Mouse (Mus musculus): Measurements from ENCODE around the gene Gm20517. TPM values are rescaled to one million over a fixed set of nuclear protein-coding genes. Genes with fewer than 3 reads are reported as not detected.
A peak's percentile ranks its signal among the peaks of the same experiment; 100 is the strongest.

The Gm20517 gene
- polyA plus RNA-seq, 2 experiments, result 0.86 TPM

DNA sequence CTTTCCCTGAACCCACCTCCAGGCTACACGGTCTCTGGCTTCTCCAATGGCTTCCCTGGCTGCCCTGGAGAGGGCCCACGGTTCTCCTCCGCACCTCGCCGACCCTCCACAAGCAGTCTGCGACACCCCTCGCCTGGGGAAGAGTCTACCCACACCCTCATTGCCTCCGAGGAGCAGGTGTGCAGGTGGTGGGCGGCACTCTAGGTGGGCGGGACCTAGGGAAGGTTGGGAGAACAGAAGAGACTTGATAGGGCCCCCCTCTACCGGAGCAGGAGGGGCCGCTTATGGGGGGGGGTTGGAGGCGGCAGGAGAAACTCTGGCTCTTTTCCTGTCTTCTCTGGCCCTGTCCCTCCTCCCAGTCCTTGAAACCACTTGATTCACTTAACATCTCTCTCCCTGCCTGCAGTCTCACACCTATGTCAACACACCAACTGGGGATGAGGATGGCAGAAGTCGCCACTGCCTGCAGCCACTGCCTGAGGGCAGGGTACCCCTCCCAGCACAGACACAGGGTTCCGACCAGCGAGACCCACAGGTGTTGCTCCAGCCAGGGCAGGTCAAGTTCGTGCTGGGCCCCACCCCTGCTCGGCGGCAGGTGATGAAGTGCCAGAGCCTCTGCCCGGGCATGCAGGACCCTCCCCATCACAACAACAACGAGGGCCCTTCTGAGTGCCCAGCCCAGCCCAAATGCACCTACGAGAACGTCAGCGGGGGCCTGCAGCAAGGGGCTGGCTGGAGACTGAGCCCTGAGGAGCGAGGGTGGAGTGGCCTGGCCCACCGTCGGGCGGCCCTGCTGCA lies 91.4 kb downstream of the Gm20517 start:
- Histone ChIP-seq H3K9me3 (ENCODE audit: control insufficient read depth, low read length) (no peaks in the 10 kb centered on the region), H3K4me3 (ENCODE audit: insufficient read depth in 1 of 2, low read depth in 2 of 2, low read length in 2 of 2) (no peak overlapping the region), H3K27me3 (ENCODE audit: control insufficient read depth, insufficient read depth, low read length) (peaks cover 15% of the 10 kb centered on the region), H3K9ac (replicated peaks) (no peak overlapping the region), H3K4me1 (replicated peaks; ENCODE audit: control insufficient read depth in 2 of 2, insufficient read depth in 2 of 2, low read length in 1 of 2) (peaks cover 0 to 1% of the 10 kb centered on the region in 2 experiments; a peak in 2 of 4 replicates), H3K27ac (no peak overlapping the region), H3K36me3 (replicated peaks; ENCODE audit: control insufficient read depth, insufficient read depth, low read depth) (no peaks in the 10 kb centered on the region), H3K4me2 (ENCODE audit: low read depth) (no peak overlapping the region)
- 35% methylated on average over 28 of the region's 28 CpGs for WGBS (ENCODE audit: insufficient replicate concordance)
- ATAC-seq (ENCODE audit: insufficient read depth), result no peak
- no peak for DNase-seq (ENCODE audit: low read depth in 3 of 3, low spot score in 3 of 3)
- no peak for TF ChIP-seq CTCF (IDR thresholded peaks at IDR 0.05; ENCODE audit: low read depth)
- no peak for TF ChIP-seq EP300 (IDR thresholded peaks at IDR 0.05; ENCODE audit: low read depth)

GRCm38 (mm10) chr17:47703556-47703955 lies 92.2 kb downstream of the Gm20517 start:
- DNase-seq (ENCODE audit: low read depth in 3 of 3, low spot score in 3 of 3), result no peak
- no peak overlapping the region for H3K4me3 ChIP-seq (ENCODE audit: insufficient read depth in 1 of 2, low read depth in 2 of 2, low read length in 2 of 2)
- H3K9me3 ChIP-seq (ENCODE audit: control insufficient read depth, low read length), result no peaks in the 10 kb centered on the region
- H3K4me2 ChIP-seq (ENCODE audit: low read depth), result no peak overlapping the region
- no peak for ATAC-seq (ENCODE audit: insufficient read depth)
- H3K36me3 ChIP-seq (replicated peaks; ENCODE audit: control insufficient read depth, insufficient read depth, low read depth), result no peaks in the 10 kb centered on the region
- H3K27me3 ChIP-seq (ENCODE audit: control insufficient read depth, insufficient read depth, low read length), result peaks cover 15% of the 10 kb centered on the region
- H3K27ac ChIP-seq, result no peak overlapping the region
- TF ChIP-seq EP300 (IDR thresholded peaks at IDR 0.05; ENCODE audit: low read depth), result no peak
- no peak for TF ChIP-seq CTCF (IDR thresholded peaks at IDR 0.05; ENCODE audit: low read depth)
- H3K9ac ChIP-seq (replicated peaks), result no peak overlapping the region
- no peaks in the 10 kb centered on the region; a peak in 1 of 4 replicates for H3K4me1 ChIP-seq (replicated peaks; ENCODE audit: control insufficient read depth in 2 of 2, insufficient read depth in 2 of 2, low read length in 1 of 2)
- 19% methylated on average over 20 of the region's 20 CpGs for WGBS (ENCODE audit: insufficient replicate concordance)

DNA sequence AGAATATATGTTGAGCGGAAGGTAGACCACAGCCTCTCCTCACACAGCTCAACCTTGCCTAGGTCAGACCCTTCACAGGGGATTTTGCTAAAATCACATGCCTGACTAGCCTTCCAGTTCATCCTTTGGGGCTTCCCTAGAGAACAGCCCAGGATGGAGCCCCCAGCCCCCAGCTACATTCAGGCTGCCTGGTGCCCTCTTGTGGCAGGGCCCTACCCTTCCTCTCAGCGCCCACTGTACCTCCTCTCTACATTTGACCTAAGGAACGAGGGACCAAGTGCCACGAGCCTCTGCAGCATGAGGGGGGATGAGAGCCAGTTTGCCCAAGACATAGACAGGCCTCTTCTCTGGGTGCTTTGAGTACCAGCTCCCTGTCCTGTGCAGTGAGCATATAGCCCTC lies 93.3 kb downstream of the Gm20517 start:
- Histone ChIP-seq H3K9ac (replicated peaks) (no peak overlapping the region), H3K4me2 (ENCODE audit: low read depth) (no peak overlapping the region), H3K27ac (no peak overlapping the region), H3K4me1 (replicated peaks; ENCODE audit: control insufficient read depth in 2 of 2, insufficient read depth in 2 of 2, low read length in 1 of 2) (no peaks in the 10 kb centered on the region; a peak in 1 of 4 replicates), H3K27me3 (ENCODE audit: control insufficient read depth, insufficient read depth, low read length) (peaks cover 15% of the 10 kb centered on the region), H3K36me3 (replicated peaks; ENCODE audit: control insufficient read depth, insufficient read depth, low read depth) (no peaks in the 10 kb centered on the region), H3K9me3 (ENCODE audit: control insufficient read depth, low read length) (no peaks in the 10 kb centered on the region), H3K4me3 (ENCODE audit: insufficient read depth in 1 of 2, low read depth in 2 of 2, low read length in 2 of 2) (no peak overlapping the region)
- ATAC-seq (ENCODE audit: insufficient read depth) (no peak), DNase-seq (ENCODE audit: low read depth in 3 of 3, low spot score in 3 of 3) (no peak)
- WGBS (ENCODE audit: insufficient replicate concordance), result 62% methylated on average over 4 of the region's 4 CpGs
- TF ChIP-seq CTCF (IDR thresholded peaks at IDR 0.05; ENCODE audit: low read depth), result peak; percentile 46
- no peak for TF ChIP-seq EP300 (IDR thresholded peaks at IDR 0.05; ENCODE audit: low read depth)

DNA sequence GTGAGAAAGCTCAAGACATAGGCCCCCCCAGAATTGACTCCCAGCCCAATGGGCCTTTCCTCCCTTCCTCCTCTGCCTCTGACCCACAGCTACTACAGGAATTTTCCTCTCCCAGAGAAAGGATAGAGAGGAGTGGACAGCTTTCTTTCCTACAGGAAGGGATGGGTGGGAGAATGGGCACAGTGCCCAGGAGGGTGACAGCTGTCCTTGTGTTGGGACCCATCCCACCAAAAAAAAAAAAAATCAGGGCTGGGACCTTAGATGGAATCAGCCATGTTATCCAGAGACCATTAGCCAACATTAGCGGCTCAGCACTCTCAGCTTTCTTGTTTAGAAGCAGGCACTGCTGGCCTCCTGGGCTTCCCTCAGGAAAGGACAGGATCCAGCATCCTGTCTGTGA lies 94.8 kb downstream of the Gm20517 start:
- Histone ChIP-seq H3K27ac (no peak overlapping the region), H3K9ac (replicated peaks) (no peak overlapping the region), H3K9me3 (ENCODE audit: control insufficient read depth, low read length) (no peaks in the 10 kb centered on the region), H3K36me3 (replicated peaks; ENCODE audit: control insufficient read depth, insufficient read depth, low read depth) (no peaks in the 10 kb centered on the region), H3K4me3 (ENCODE audit: insufficient read depth in 1 of 2, low read depth in 2 of 2, low read length in 2 of 2) (no peak overlapping the region), H3K27me3 (ENCODE audit: control insufficient read depth, insufficient read depth, low read length) (peaks cover 15% of the 10 kb centered on the region), H3K4me2 (ENCODE audit: low read depth) (no peak overlapping the region), H3K4me1 (replicated peaks; ENCODE audit: control insufficient read depth in 2 of 2, insufficient read depth in 2 of 2, low read length in 1 of 2) (0 out of 4 replicates have a peak, but pooled peaks cover 0 to 2% of the 10 kb centered on the region in 2 experiments)
- ATAC-seq (ENCODE audit: insufficient read depth) (no peak), DNase-seq (ENCODE audit: low read depth in 3 of 3, low spot score in 3 of 3) (no peak)
- no peak for TF ChIP-seq CTCF (IDR thresholded peaks at IDR 0.05; ENCODE audit: low read depth)
- no peak for TF ChIP-seq EP300 (IDR thresholded peaks at IDR 0.05; ENCODE audit: low read depth)
- WGBS (ENCODE audit: insufficient replicate concordance), result 41% methylated on average over 1 of the region's 1 CpGs

DNA sequence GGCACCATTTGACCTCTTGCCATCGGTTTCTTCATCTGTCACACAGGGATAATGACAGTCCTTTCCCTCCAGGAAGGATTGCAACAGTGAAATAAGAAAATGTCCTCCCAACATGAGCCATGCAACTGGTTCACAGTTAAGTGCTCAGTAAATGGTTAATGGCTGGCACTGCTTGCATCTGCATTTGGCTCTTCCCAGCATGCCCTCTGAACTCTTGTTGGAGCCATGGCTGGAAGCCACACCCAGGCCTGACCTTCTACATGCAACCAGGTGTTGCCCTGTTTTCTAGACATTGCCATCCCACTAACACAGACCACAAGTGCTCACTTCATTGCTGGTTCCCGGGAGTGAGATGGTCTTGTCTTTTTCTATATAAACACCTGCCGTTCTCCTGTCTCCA lies 96.6 kb downstream of the Gm20517 start:
- WGBS (ENCODE audit: insufficient replicate concordance), result 58% methylated on average over 3 of the region's 3 CpGs
- TF ChIP-seq CTCF (IDR thresholded peaks at IDR 0.05; ENCODE audit: low read depth) (no peak), EP300 (IDR thresholded peaks at IDR 0.05; ENCODE audit: low read depth) (no peak)
- Histone ChIP-seq H3K36me3 (replicated peaks; ENCODE audit: control insufficient read depth, insufficient read depth, low read depth) (no peaks in the 10 kb centered on the region), H3K4me3 (ENCODE audit: insufficient read depth in 1 of 2, low read depth in 2 of 2, low read length in 2 of 2) (no peak overlapping the region), H3K27ac (no peak overlapping the region), H3K4me2 (ENCODE audit: low read depth) (no peak overlapping the region), H3K4me1 (replicated peaks; ENCODE audit: control insufficient read depth in 2 of 2, insufficient read depth in 2 of 2, low read length in 1 of 2) (0 out of 4 replicates have a peak, but pooled peaks cover 0 to 4% of the 10 kb centered on the region in 2 experiments), H3K9me3 (ENCODE audit: control insufficient read depth, low read length) (no peaks in the 10 kb centered on the region), H3K27me3 (ENCODE audit: control insufficient read depth, insufficient read depth, low read length) (peaks cover 9% of the 10 kb centered on the region), H3K9ac (replicated peaks) (no peak overlapping the region)
- ATAC-seq (ENCODE audit: insufficient read depth), result no peak
- no peak for DNase-seq (ENCODE audit: low read depth in 3 of 3, low spot score in 3 of 3)

Measured in liver, embryonic 14.5 days (tissue).